Mouse (Mus musculus): ENCODE results near the gene Epor.

GRCm38 (mm10) chr9:21925034-21925433 lies 38.3 kb downstream of the Epor start:
- TF ChIP-seq EP300 (IDR thresholded peaks at IDR 0.05; ENCODE audit: low read depth) (no peak), CTCF (IDR thresholded peaks at IDR 0.05; ENCODE audit: low read depth) (no peak)

Data from liver, embryonic 14.5 days (tissue).